Mouse (Mus musculus) heart, adult 9 months (tissue): ENCODE results near the gene Hsd17b13.
A peak's percentile ranks its signal among the peaks of the same experiment; 100 is the strongest.

ENCODE experiments used
- DNase-seq, 2 experiments: peaks; one replicate each; pipeline ENCODE4 v3.0.0; 2022; ENCODE audit warnings: low spot score in 2 of 2

The Hsd17b13 gene

DNA sequence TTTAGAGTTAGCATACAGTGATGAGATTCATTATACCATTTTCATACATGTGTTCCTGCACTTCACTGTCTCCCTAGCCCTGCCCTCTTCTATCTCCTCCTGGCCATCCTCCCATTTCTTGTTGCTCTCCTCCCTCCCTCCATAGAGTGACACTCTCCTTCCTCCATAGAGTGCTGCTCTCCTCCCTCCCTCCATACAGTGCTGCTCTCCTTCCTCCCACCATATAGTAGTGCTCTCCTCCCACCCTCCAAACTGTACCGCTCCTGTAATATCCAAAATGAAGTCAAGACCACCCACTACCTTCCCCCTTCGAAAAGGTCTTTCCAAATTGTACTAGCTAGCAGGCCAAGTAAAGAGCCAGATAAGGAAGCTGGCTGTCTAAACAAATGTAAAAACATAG lies 53.5 kb downstream of the Hsd17b13 start:
- no peak for DNase-seq

DNA sequence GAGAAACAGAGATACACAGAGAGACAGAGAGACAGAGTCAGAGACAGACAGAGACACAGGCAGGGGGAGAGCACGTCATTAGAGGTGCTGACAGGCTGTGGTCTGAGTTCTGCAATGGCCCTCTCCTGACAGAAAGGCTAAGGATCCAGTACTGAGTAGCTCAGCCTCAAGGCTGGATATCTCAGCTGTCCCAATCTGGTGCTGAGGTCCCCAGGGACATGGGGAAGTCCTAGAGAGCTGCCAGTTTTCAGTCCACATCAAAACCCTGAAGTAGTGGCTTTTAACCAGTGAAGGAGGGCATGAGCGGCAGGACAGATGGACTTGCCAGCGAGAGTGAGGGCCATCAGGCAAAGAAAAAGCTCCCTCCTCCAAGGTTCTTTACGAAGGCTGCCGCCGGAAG lies 54.1 kb downstream of the Hsd17b13 start:
- DNase-seq, result peak in 1 of 2 experiments; percentile 34

DNA sequence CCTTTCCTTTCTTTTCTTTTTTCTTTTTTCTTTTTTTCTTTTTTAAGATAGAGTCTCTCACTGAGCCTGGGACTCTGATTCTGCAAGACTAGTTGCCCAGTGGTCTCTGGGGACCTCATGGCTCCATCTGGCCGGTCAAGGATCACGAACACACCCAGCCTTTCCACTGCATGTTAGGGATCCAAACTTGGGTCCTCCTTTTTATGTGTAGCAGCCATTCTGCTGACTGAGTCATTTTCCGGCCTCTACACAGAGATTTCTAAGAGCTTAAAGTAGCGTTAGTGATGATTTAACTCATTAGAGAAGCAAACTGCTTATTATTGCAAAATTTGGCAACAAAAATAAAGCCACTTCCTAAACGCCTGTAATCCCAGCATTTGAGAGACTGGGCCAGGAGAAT lies 54.8 kb downstream of the Hsd17b13 start:
- DNase-seq, result peak in 1 of 2 experiments; percentile 30

DNA sequence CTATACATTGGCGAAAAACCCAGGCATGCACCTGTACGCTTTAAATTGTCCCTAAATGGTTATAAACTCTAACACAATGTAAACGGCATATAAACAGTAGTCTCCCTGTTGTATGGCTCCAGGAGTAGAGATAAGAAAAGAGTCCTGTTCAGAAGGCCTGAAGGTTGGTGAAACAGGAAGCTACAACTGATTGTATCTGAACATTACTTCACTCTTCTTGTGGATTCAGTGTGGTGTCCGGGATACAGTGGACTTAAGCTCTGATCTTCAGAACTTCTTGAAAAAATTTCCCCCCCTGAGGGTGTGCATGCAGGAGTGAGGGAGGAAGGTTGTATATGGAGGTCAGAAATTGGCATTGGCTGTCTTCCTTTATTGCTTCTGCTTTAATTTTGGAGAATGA lies 57.7 kb downstream of the Hsd17b13 start:
- DNase-seq, result no peak

DNA sequence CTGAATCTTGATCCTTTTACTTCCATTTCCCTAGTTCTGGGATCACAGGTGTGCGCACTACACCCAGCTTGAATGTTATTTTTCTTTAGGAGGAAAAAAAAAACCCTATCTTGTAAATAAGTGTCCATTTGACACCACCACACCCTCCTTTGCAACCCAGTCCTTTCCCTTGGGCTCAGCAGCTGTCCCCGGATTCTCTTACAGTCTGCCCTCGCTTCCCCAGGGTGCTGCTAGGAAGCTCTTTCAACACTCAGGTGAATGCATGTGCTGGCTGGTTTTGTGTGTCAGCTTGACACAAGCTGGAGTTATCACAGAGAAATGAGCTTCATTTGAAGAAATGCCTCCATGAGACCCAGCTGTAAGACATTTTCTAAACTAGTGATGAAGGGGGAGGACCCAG lies 59.0 kb downstream of the Hsd17b13 start:
- no peak for DNase-seq

DNA sequence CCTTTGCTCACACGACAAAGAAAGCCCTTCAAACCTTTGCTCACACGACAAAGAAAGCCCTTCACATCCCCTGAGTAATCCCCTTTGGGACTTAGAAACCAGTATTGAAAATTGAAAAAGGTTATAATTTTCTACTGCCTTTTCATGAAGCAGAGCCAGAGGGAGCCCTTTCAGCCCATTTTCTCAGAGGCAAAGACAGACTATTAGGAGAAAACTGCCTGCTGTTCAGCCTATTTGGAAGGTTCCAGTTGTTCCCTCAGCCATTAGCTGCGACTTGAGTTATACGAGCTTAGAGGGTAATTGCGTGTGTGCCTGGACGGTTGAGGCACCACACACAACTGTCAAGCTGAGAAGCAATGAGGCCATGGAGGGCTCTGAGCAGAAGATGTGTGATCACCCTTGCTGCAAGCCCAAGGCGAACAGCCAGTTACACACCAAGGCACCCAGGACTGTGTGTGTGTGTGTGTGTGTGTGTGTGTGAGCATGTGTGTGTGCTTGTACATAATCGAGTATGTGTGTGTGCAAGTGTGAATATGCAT lies 59.8 kb downstream of the Hsd17b13 start:
- no peak for DNase-seq

DNA sequence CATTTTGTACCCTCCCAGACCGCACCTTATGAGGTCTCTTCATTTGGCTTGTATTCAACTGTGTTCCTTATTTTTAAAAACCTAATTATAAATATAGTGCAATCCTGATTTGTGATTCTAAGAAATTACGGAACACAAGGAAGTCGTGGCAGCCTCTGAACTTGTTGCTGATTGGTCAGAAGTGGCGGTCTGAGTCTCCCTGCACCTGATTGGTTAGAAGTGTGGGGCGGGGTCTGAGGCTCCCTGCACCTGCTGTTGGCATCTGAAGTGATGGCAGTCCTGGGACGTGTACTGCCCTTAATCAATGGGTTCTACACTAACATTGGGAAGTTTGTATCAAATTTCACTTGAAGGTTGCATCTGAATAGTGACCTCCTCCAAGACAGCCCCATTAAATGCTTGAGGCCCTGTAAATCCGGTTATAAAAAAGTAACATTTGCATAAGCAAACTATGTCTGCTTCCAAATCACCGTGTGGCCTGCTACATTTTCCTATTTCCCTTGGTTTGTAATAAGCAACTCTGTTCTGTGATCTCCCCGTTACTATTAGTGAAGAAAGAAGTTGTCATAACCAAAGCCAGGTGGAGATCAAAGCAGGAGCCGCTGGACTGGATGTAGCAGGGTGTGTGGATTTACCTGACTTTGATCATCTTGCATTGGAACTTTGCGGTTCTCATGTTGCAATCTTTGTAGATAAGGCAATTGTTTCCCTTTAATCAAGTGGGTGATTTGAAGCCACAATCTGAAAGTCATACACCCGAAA lies 60.4 kb downstream of the Hsd17b13 start:
- no peak for DNase-seq

DNA sequence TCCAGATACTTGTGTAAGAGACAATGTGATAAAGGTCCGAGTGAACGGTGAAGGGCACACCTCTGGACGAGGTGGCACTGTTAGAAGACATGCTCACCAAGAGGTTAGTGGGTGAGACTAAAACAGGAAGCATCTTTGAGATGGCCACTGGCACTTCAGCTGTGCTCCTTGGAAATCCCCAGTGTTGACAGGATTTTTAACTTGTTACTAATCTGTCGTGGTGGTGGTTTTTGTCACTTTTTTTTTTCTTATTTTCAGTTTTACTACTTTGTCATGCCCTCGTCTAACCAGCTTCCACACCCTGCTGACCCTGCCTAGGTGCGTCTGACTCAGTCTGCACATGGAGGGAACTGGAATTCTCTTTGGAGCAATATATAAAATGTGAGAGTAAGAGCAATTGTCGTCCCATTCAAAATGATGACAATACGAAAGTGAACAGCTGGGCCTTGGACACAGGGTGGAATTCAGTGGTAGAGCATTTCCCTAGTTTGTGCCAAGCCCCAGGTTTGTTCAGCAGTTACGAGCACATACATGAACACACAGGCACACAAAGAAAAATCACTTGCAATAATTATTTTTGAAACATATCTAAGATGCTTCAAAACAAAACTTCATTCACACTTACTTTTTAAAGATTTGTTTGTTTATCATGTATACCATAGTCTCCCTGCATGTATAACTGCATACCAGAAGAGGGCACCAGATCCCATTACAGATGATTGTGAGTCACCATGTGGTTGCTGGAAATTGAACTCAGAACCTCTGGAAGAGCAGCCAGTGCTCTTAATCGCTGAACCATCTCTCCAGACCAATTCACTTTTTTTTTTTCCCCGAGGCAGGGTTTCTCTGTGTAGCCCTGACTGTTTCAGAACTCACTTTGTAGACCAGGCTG lies 62.6 kb downstream of the Hsd17b13 start:
- no peak for DNase-seq

DNA sequence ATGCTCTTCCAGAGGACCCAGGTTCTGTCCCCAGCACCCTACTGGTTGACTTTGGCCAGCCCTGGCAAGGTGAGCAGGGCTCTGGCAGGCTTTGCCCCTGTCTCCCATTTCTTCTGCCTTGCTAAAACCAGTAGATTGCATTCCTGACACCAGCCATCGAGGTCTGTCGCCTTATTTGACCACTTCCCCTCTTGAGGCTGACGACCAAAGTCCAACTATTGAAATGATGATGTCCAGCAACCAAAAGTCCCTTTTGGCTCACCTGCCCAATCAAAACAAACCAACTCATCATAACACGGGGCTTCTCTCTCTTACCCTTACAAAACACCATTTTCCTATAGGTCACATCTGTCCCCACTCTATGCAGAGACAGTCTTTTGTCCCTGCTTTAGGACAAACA lies 64.1 kb downstream of the Hsd17b13 start:
- DNase-seq, result no peak

DNA sequence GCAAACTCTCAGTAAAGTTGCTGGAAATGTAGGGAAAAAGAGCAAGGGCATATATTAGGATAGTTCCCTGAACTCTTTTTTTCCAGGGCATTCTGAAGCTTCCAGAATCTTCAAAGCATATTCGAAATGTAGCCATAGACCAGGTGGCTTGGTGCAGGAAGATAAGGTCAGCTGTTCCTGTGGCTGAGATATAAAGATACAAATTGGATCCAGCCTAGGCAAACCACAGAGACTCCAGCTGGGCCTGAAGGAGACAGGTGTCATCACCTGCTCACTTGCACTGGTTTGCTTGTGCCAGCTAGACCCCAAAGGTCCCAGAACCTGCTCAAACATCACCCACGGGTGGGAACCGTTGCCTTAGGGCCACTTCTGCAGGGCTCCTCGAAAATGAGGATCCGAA lies 65.7 kb downstream of the Hsd17b13 start:
- DNase-seq, result no peak

DNA sequence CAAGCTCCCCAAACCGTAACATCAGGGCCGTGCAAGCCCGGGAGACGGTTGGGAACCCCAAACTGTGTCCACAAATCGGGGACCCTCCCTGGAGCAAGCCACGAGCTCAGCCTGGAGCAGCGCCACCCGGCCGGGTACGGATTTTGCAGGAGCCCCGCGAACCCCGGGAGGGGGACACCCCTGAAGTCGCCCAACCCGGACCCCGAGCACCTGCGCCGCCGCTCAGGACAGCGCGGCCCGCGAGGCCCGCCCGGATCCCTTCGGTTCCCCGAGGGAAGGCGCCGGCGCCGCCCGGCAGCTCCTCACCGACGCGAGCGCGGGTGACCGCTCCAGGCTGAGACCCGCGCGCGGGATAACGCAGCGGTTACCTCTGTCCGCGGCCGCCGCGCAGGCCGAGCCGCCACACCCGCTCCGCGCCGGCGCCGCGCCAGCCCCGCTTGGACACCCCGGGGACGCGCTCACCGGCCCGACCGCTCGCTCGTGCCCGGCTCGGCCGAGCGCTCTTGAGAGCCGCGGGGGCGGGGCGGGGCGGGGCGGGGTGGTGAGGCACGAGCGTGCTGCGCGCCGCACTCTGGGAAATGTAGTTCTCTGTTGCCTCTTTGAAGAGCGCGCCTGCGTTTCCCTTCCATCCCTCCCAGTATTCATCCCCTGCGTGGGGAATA lies 66.3 kb downstream of the Hsd17b13 start, which contains the start of gene Klhl8:
Gene Klhl8, minus strand, starts transcription at position 512 of the 662 bp plus-strand sequence.
- DNase-seq, result peak; percentile 84 to 85

DNA sequence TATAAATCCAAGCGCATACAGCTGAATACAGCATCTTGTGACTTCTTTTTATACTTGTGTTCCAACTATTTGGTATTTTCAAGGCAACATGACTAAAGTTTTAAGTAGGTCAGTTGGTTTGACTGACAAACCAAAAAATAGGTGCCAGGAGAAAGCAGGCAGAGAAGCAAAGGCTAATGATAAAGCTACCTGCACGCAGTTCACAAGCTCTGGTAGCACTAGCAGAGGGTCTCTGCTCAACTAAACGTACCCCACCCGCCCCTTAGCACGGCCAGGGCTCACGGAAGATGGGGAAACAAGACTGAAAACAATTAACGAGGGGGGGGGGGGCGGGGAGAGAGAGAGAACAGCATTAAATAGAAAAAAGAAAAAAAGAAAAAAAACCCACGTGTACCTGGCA lies 67.1 kb downstream of the Hsd17b13 start:
- DNase-seq, result no peak

DNA sequence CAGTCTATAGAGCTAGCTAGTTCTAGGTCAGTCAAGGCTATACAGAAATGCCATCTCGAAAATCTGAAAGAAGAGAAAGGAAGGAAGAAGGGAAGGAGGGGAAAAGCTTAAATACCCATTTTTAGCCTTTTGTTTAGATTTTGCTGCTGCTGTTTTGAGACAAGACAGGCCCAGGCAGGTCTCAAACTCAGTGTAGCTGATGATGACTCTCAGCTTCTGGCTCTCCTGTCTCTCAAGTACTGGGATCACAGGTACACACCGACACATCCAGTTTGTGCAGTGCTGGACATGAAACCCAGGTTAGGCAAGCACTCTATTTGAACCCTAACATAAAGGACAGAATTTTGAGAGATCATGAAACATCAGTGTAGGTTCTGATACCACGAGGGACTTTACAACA lies 67.7 kb downstream of the Hsd17b13 start:
- no peak for DNase-seq

DNA sequence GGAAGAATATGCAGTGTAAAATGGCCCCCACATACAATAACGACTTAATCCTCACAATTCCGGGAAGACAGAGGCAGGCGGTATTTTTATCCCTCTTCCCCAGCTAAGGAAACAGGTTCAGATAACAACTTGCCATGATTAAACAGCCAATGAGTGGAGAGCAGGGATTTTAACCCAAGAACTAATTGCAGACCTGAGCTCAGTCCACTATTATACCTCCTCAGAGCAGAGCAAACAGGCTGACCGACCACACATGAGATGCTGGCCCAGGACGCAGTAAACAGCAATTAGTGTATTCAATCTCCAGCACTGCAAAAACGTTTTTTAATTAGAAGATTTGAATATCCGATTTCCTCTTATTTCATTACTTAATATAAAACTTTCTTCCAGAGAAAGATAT lies 68.4 kb downstream of the Hsd17b13 start:
- no peak for DNase-seq

DNA sequence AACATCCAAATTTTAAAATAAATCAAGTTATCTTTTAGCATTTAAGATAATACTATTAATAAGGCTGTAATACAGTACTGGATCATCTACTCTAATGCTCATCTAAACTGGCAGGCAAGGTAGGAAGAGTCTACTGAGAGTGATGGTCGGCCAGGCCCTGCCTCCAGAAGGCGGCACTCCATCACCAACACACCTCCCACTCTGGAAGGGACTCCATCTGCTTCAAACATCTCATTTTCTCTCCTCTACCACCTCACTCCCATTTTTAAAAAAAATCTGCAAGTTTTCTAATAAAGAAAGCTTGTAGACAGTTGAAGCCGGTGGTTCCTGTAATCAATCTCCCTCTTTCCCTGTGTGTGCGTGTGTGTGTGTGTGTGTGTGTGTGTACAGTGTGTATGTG lies 69.4 kb downstream of the Hsd17b13 start:
- DNase-seq, result no peak

DNA sequence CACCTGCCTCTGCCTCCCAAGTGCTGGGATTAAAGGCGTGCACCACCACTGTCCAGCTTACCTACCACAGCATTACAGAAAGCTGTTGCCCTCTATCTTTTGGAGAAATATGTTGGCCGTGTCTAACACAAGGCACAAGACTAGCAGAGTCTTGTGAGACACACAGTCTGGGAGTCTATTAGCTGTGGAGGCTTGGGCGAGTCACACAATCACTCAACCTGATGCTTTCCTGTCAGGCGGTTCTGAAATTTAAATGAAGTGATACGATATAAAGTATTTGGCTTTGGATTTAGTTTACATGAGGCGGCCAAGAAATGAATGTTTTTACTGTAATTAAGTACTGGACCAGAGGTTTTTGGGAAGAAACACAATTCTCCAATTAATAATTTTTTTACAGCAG lies 71.0 kb downstream of the Hsd17b13 start:
- DNase-seq, result no peak
